Mouse (Mus musculus): ENCODE data around the gene Gnb1l.
"Not testable (repeated sequence)": the region's sequence is repeated elsewhere in the genome, so short reads cannot be mapped to it uniquely, and the experiment has no call there.

The Gnb1l gene

DNA sequence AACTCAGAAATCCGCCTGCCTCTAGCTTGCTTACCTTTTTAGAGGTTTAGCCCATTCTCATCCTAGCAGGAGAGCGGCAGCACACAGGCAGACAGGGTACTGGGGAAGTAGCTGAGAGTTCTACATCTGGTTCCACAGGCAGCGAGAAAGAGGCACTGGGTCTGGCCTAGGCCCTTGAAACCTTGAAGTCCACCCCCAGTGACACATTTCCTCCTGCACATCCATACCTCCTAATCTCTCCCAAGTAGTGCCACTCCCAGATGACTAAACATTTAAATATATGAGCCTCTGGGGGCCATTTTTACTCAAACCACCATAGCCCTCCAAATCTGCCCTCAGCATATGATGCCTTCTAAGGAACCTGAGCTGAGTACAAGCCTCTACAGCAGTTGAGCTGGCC, 16.1 kb upstream of the Gnb1l start:
- DNase-seq (ENCODE audit: low spot score in 2 of 2), result no peak

GRCm38 (mm10) chr16:18483839-18484238, 14.7 kb upstream of the Gnb1l start:
- DNase-seq (ENCODE audit: low spot score in 2 of 2), result no peak

GRCm38 (mm10) chr16:18484386-18484785, 14.1 kb upstream of the Gnb1l start:
- DNase-seq (ENCODE audit: low spot score in 2 of 2), result no peak

DNA sequence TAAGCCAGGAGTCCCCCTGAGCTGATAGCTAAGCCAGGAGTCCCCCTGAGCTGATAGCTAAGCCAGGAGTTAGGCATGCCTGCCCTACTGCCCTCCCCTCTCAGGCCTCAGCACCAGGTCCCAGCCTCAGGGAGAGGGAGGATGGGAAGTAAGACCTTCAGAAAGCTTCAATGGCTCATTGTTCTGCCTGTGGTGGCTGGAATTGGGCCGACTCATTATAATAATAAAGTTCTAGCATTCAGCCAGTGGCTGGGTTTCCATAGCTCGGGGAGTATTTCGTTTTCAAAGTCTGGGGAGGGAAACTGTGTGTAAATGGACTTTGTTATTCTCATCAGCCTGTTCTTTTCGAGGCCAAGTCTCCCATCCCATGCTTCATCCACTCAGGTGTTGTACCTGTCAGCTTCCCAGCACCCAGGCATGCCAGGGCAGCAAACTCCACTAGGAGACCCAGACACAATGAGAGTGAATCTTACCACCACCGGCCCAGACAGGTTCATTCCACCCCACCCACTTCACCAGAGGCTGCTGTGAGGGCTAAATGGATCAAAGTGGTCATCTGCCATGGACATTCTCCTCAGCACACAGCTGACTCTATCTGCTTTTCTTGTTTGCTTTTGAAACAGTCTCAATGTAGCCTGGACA, 13.6 kb upstream of the Gnb1l start:
- DNase-seq (ENCODE audit: low spot score in 2 of 2), result no peak

DNA sequence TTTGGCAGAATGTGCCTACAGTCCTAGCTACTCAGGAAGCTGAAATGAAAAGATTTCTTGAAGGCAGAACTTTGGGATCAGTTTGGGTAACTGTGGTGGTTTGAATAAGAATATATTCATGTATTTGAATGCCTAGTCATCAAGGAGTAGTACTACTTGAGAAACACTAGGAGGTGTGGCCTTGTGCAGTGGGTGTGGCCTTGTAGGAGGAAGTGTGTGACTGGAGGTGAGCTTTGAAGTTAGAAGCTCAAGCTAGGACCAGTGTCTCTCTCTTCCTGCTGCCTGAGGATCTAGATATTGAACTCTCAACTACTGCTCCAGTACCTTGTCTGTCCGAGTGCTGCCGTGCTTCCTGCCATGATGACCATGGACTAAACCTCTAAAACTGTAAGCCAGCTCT, 12.4 kb upstream of the Gnb1l start:
- no peak for DNase-seq (ENCODE audit: low spot score in 2 of 2)

GRCm38 (mm10) chr16:18490281-18490680, 8.2 kb upstream of the Gnb1l start:
- DNase-seq (ENCODE audit: low spot score in 2 of 2), result no peak

DNA sequence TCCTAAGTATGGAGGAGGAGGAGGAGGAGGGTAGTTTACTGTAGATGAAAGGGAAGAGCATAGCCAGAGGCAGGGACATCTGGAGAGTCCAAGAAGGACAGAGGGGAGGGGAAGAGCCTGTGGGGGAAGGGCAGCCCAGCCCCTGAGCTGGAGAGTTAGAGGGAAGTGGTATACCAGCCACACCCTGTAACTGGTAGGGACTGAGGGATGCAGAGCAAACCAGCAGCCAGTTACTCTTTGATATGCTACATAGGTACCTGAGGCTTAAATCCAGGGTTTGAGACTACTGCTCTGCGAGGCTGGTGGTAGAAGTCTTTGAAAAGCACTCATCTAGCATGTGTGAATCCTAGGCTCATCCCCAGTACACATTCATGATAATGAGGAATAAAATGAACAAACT, 7.6 kb upstream of the Gnb1l start:
- no peak for DNase-seq (ENCODE audit: low spot score in 2 of 2)

- peak; percentile 13 to 37 for DNase-seq (ENCODE audit: low spot score in 2 of 2)
Observed at GRCm38 (mm10) chr16:18497865-18498515, 523 bp upstream of the Gnb1l start.

GRCm38 (mm10) chr16:18498996-18499395, 483 bp downstream of the Gnb1l start:
- DNase-seq (ENCODE audit: low spot score in 2 of 2), result peak; percentile 16 to 27

- DNase-seq (ENCODE audit: low spot score in 2 of 2), result no peak
Observed at GRCm38 (mm10) chr16:18501531-18501930, 3.0 kb downstream of the Gnb1l start.

- no peak for DNase-seq (ENCODE audit: low spot score in 2 of 2)
Observed at GRCm38 (mm10) chr16:18503566-18504342, 5.2 kb downstream of the Gnb1l start.

- DNase-seq (ENCODE audit: low spot score in 2 of 2), result no peak
Observed at GRCm38 (mm10) chr16:18506524-18507199, 8.1 kb downstream of the Gnb1l start.

DNA sequence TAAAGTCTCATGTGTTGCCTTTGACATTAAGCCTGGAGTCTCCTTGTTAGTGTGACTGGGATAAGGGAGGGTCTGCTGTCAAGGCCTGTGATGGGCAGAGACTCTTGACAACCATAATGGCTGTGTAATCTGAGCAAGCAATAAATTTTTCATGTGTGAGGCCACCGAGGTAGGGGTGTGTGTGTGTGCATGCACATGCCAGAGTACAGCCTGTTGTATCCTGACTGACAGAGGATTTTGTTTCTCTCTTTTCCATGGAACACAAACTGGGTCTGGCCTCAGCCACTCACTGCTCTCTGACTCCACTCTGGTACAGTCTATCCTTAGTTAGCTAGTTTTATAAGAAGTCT, 8.7 kb downstream of the Gnb1l start:
- DNase-seq (ENCODE audit: low spot score in 2 of 2), result no peak

GRCm38 (mm10) chr16:18511741-18512140, 13.2 kb downstream of the Gnb1l start:
- DNase-seq (ENCODE audit: low spot score in 2 of 2), result no peak

- no peak for DNase-seq (ENCODE audit: low spot score in 2 of 2)
Observed at GRCm38 (mm10) chr16:18513508-18513907, 15.0 kb downstream of the Gnb1l start.

- no peak for DNase-seq (ENCODE audit: low spot score in 2 of 2)
Observed at GRCm38 (mm10) chr16:18518091-18518490, 19.6 kb downstream of the Gnb1l start.

- DNase-seq (ENCODE audit: low spot score in 2 of 2), result no peak
Observed at GRCm38 (mm10) chr16:18523563-18524245, 25.2 kb downstream of the Gnb1l start.

GRCm38 (mm10) chr16:18528656-18529055, 30.1 kb downstream of the Gnb1l start:
- DNase-seq (ENCODE audit: low spot score in 2 of 2), result no peak

DNA sequence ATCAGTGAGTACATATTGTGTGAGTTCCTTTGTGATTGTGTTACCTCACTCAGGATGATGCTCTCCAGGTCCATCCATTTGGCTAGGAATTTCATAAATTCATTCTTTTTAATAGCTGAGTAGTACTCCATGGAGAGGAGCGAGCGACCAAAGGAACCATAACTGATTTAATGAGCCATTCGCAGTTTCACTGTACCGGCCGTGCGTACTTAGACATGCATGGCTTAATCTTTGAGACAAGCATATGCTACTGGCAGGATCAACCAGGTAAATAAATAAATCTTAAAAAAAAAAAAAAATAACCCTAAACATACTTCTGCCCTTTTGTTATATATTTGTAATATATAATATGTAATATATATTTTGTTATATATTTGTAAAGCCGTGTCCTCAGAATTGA, 34.5 kb downstream of the Gnb1l start:
- DNase-seq (ENCODE audit: low spot score in 2 of 2), result not testable (repeated sequence)

- peak in 1 of 2 experiments; percentile 53 for DNase-seq (ENCODE audit: low spot score in 2 of 2)
Observed at GRCm38 (mm10) chr16:18537407-18537990, 39.0 kb downstream of the Gnb1l start.

DNA sequence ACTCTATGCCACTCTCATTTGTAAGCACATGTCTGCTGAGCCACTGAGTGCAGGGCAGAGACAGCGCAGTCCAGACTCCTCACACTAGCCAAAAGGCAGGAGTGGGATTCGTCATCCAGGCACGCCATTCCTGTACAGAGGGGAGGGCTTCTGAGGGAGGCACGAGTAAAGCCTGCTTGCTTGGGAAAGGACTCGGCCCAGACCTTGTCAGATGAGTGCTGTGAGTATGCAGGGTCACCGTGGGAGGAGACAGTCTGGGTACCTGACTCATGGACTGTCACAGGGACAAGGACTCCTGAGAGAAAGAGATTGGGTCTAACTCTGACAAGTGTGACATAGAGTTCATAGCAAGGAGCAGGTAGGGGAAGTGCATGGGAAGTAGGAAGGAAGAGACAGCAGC, 40.8 kb downstream of the Gnb1l start:
- no peak for DNase-seq (ENCODE audit: low spot score in 2 of 2)

Measured in urinary bladder, postnatal 36 days (tissue).